Mouse (Mus musculus): ENCODE measurements around the gene Slit2.
A peak's percentile ranks its signal among the peaks of the same experiment; 100 is the strongest.

Slit2 gene

DNA sequence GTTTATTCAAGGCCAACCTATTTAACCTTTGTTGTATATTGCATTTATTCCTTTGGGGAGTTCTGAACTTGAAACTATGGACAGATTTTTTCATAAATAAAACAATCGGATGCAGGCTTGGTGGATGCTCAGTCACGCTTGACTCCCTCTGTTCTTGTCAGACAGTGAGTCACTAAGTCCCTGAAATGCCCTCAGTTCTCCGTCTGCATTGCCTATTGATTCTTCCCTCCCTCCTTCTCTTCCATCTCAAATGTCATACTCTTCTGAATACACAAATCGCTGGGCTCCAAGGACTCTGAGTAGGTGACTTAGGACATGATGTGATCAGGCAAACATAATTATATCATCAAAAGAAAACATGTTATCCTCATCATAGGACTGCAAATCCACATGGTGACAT is 251.8 kb downstream of the Slit2 start:
- no peak for DNase-seq

DNA sequence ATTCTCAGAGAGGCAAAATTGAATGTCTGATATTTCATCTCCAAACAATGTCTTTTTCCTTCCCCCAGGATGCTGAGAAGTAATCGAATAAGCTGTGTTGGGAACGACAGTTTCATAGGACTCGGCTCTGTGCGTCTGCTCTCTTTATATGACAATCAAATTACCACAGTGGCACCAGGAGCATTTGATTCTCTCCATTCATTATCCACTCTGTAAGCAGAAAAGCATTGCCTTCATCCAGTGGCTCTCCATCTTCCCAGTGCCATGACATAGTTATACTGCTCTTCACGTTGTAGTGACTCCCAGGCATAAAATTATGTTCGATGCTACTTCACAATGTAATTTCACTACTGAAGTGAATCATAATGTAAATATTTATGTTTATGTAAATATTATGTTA is 252.3 kb downstream of the Slit2 start:
- no peak for DNase-seq

DNA sequence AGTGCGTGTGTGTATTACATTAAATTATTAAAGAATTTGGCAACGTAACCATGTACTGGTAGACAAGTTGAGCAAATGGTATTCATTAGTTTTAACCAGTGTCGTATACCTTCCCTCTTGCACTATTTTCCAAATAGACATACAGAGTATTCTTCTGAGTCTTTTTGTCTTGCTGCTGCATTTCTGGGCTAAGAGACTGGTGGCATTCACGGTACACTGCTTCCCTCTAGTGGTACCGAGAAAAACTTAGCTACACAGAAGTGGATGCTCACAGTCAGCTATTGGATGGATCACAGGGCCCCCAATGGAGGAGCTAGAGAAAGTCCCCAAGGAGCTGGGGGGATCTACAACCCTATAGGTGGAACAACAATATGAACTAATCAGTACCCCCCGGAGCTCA is 257.8 kb downstream of the Slit2 start:
- peak; percentile 49 for DNase-seq

GRCm38 (mm10) chr5:48248327-48248726 is 265.4 kb downstream of the Slit2 start:
- no peak for DNase-seq

GRCm38 (mm10) chr5:48277561-48277960 is 294.6 kb downstream of the Slit2 start:
- DNase-seq = no peak

DNA sequence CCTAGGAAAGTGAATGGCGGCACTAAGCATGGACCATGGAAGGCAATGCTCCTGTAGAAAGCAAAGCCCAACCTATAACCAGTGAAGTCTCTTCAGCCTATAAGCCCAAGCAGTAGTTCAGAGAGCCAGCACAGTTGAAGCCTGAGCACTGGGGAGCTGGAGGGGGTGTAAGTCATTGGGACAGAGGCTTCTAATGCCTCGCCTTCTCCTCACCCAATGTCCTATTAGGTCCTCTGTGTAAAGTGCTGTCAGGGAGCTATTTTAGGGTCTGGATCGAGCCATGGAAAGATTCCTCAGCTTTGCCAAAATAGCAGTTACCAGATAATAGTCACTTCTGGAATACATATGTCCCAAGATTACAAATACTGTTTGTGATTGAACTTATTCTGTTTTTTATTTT is 318.2 kb downstream of the Slit2 start:
- peak; percentile 12 for DNase-seq

- DNase-seq = peak; percentile 67
Observed at GRCm38 (mm10) chr5:48315057-48315602, 332.2 kb downstream of the Slit2 start.

DNA sequence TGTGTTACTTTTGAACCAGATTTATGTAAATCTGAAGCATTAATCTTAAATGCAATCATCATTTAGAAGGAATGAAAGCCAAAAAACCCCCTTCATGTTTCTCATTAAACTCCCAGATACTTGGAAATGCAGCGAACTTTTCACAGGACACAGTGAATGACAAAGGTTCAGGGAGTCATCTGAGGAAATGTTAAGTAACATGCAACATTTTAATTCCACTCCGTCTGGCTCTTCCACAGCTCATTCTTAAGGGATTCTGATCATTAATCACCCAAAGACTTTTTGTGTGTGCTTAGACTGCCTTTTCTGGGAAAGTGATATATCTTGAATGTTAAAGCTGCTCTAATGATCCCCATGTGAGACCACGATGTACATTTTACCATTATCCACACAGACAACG is 337.7 kb downstream of the Slit2 start:
- DNase-seq = no peak

DNA sequence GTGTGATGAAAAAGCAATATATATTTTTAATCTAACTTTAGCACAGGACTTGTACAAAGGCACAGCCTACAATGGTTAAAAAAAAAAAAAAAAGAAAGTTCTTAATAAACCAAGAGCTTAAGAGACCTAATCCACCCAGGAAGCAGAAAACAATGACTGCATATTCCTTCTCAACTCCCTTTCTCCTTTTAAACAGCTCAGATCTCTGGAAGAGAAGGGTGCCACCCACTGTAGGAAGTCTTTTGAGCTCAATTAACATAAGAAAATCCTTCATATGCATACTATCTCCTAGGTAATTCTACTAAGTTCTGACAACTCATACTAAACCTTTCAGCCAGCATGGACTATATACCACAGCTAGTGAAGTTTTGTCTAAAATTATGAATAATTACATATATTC is 343.3 kb downstream of the Slit2 start:
- DNase-seq = no peak

- no peak for DNase-seq
Observed at GRCm38 (mm10) chr5:48327652-48328051, 344.7 kb downstream of the Slit2 start, which contains the start of gene 5730480H06Rik. TSS of gene 5730480H06Rik (plus strand) at chr5:48327952.

GRCm38 (mm10) chr5:48329751-48330150 is 346.8 kb downstream of the Slit2 start:
- no peak for DNase-seq

DNA sequence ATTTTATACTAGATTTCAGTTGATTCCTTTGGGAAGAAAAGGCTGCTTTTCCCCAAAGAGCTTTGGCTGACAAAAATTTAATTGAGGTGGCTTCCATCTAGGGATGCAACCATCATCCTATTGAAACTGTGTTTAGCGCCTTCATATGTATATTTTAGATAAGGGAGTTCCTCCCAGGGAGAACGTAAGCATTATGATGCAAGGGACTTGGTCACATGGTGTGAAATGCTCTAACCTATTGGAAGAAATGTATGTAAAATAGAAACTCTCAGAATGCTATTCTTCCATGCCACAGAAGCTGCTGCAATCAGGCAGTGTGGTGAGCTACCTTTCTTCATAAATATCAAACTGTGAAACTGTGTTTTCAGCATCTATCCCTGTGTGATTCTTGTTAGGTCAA is 347.9 kb downstream of the Slit2 start:
- DNase-seq = no peak

GRCm38 (mm10) chr5:48331441-48331840 is 348.5 kb downstream of the Slit2 start:
- no peak for DNase-seq

DNA sequence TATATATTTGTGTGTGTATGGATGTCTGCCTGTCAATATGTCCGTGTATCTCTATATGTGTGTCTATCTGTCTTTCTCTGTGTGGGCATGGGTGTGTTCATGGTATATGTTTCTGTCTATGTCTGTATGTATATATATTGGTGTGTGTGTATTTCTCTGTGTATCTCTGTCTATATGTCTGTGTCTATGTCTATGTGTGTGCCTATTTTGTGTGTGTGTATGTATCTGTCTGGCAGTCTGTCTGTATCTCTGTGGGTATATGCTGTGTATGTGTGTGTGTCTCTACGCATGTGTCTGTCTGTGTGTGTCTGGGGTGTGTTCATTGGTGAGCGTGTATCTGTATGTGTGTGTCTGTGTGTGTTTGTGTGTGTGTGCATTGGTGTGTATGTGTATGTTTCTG is 350.5 kb downstream of the Slit2 start:
- no peak for DNase-seq

DNA sequence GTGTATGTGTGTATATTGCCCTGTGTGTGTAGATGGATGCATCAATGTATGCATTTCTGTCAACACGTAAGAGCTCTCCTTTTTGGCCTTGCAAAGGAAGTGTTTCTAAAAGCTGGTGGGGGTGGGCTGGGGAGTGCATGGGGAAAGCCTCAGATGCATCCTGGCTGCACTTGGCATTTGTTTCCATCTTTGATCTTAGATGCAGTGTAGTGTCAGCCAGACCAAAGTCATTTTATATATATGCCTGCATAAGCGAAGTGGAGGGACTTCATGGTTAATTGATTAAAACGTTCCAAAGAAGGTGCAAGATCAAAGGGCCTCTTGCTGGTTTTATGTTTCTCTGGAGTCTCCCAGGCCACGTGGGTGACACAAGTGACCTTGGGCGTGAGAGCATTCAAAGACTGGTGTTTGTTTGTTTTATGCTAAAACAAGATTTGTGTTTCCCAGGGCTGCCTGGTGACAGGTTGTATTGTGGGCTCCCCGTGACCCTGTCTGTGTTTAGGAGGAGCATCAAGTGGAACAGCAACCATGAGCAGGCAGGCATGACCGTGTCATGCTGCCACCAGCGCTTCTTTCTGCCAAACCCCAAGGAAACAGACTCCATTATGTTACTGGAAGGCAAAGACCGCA is 351.1 kb downstream of the Slit2 start:
- no peak for DNase-seq

- no peak for DNase-seq
Observed at GRCm38 (mm10) chr5:48340808-48341433, 358.0 kb downstream of the Slit2 start.

- peak; percentile 14 for DNase-seq
Observed at GRCm38 (mm10) chr5:48345095-48345982, 362.4 kb downstream of the Slit2 start.

DNA sequence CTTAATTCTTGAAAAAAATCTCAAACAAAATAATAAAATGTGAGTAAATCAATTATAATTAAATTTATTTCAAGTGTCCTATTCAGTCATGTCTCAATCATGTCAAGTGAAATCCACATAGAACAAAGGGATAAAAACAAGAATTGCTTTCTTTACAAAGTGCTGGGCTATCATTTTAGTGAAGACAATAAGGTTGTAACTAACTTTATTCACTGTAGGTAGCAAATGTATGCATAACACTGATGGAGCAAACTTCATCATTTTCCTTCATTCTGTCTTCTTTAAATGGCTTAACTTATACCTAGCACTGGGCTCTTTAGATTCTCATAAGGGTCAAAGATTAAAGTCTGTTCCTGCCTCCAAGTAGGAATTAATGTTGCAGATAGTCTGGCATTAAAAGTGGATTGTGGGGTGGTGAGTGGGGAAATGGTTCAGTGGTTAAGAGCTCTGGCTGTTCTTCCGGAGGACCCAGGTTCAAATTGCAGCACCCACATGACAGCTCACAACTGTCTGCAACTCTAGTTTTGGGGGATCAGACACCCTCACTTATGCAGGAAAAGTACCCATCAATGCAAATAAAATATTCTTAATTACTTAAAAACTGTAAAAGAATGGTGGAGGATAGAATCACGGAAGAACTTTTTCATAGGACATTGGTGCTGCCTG is 363.2 kb downstream of the Slit2 start:
- no peak for DNase-seq

DNA sequence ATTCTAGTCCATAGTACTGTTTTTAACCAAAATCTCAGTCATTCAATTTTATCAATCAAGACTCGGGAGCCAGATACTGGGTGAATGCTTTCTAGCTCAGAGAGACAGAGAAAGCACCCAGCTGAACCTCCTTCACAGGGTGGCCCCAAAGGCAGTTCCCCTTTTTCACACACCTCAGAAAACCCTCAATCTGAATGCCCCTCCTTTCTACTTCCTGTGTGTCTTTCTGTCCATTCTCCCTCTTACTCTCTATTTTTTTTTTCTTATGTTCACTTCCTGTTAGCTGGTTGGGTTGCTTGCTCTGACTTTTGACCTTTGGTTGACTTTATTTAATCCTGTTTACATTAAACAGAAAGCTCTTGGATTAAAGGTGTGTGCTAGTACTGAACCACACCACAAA is 366.4 kb downstream of the Slit2 start:
- DNase-seq = no peak
